Mouse (Mus musculus) small intestine, adult 2 months (tissue): ENCODE results near the gene Lrrn2.

Experiments
- CTCF ChIP-seq: fragments of 200-500 bp; IDR thresholded peaks from 2 replicates; pipeline ENCODE4 v1.5.1; 2012; ENCODE audit warnings: low read depth, mild to moderate bottlenecking, control low read depth, inconsistent platforms, low read length, moderate library complexity, mixed read lengths; ENCODE audit not compliant: insufficient replicate concordance, insufficient read length; ENCODE audit errors: extremely low read depth
- POLR2A ChIP-seq: fragments of 200-500 bp; IDR thresholded peaks from 2 replicates; pipeline ENCODE4 v1.6.1; 2012; ENCODE audit warnings: low read depth, mild to moderate bottlenecking, control low read depth, inconsistent platforms, low read length, moderate library complexity

- TF ChIP-seq POLR2A = no peak
- TF ChIP-seq CTCF = no peak
Measured at GRCm38 (mm10) chr1:132899626-132900025, 19.6 kb downstream of the Lrrn2 start.
